Mouse (Mus musculus): ENCODE measurements around the gene Zfp651.

- TF ChIP-seq POLR2A (IDR thresholded peaks at IDR 0.05; ENCODE audit: low read depth, low read length) (peak; percentile 46; the same call in 1 of the 2 replicates), CTCF (IDR thresholded peaks at IDR 0.05; ENCODE audit: borderline replicate concordance, insufficient read depth, low read length) (no peak)
Observed at GRCm38 (mm10) chr9:121760271-121761090, 1.4 kb downstream of the Zfp651 start.

Data from embryonic fibroblast, embryonic 13.5 days (primary cell).